ENCODE assay signal across 10 mouse cellular contexts in the genomic region with DNA sequence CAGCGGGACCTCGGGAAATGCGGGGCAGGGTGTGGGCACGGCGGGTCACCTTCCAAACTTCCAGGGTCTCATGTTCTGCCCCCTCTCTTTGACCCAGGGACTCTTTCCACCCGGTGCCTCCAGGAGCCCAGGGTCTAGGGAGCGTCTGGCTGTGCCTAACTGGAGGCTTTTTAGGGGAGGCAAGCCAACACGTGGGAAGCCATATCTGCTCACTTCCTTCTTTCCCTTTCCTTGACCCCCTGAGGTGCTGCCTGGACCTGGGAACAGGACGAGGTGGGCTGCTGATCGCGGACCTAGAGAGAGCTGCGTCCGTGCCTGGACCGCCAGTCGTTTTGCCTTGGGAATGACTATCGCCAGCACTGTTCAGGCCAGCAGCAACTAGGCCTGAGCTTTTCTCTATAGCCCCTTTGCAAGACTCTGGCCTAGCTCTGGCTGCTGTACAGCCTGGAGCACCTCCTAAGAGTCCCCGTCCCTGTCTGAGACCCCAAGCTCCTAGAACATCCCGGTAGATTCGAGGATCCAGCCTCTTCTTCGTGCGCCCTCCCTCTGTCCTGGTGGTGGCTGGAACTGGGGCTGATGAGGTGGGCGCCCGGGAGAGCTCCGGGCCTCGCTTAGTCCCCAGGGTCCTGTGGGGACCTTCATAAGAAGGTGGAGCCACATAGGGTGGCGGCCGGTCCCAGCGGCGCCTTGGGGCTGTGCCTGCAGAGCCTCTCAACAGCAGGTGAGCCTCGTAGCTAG. TPM values are rescaled to one million over a fixed set of nuclear protein-coding genes. Genes with fewer than 3 reads are reported as not detected.
DNase-seq lines count a peak whose midpoint lies in the region; ATAC-seq and TF ChIP-seq lines count a peak whose summit lies in the region.
"Had no signal": no experiment of that assay in that cellular context is flagged by ENCODE, and none has a peak within 500 bp of the region (broad histone marks: within the 10 kb centered on the region; RNA-seq: fewer than 3 reads in every experiment).

No protein-coding gene starts in this region.

- H3K4me3 ChIP-seq in neural tube, embryonic 11.5 days (ENCODE audit: low read depth, low read length), result peak overlapping the region; percentile 40
- H3K4me3 ChIP-seq in limb, embryonic 15.5 days, result peak overlapping the region; percentile 45
- H3K4me3 ChIP-seq in stomach, embryonic 16.5 days (replicated peaks; ENCODE audit: low read length), result peak overlapping the region; percentile 45
- no peak overlapping the region for H3K4me3 ChIP-seq in cerebellum, adult 2 months (replicated peaks; ENCODE audit: insufficient read depth, low read depth, low read length)

- peak; percentile 7 for DNase-seq in adrenal gland, postnatal 10 days
- DNase-seq in adrenal gland, adult (ENCODE audit: inconsistent age in 2 of 2, low spot score in 1 of 2), result no peak
- DNase-seq in neural tube, embryonic 11.5 days (ENCODE audit: low spot score), result peak; percentile 31
- no peak for DNase-seq in neural tube, embryonic 10.5 days (ENCODE audit: extremely low spot score, low spot score)
- DNase-seq in urinary bladder, adult 18-20 months (ENCODE audit: low spot score in 2 of 2), result no peak
- DNase-seq in cerebellum, adult 2 months, result no peak

- no peaks in the 10 kb centered on the region for H3K36me3 ChIP-seq in neural tube, embryonic 11.5 days (ENCODE audit: control insufficient read depth, insufficient read depth, low read length)
- peaks cover 7% of the 10 kb centered on the region; the same call in 1 of the 2 replicates for H3K36me3 ChIP-seq in limb, embryonic 15.5 days
- no peaks in the 10 kb centered on the region for H3K36me3 ChIP-seq in stomach, embryonic 16.5 days (ENCODE audit: control insufficient read depth, insufficient read depth, low read length)

- WGBS in neural tube, embryonic 11.5 days, result 2% methylated on average over 30 of the region's 30 CpGs
- WGBS in limb, embryonic 15.5 days, result 15% methylated on average over 30 of the region's 30 CpGs
- WGBS in stomach, embryonic 16.5 days, result 18% methylated on average over 29 of the region's 30 CpGs
- 31% methylated on average over 30 of the region's 30 CpGs for WGBS in cerebellum, adult 2 months

- no peak for ATAC-seq in neural tube, embryonic 11.5 days (ENCODE audit: insufficient read depth, low FRiP score, low TSS enrichment)
- ATAC-seq in limb, embryonic 15.5 days (ENCODE audit: insufficient number of reproducible peaks, low FRiP score, low TSS enrichment, low read depth), result no peak
- no peak for ATAC-seq in stomach, embryonic 16.5 days (ENCODE audit: insufficient read depth, low FRiP score)

- no peak overlapping the region for H3K27ac ChIP-seq in neural tube, embryonic 11.5 days (ENCODE audit: low read depth, low read length)
- no peak overlapping the region for H3K27ac ChIP-seq in limb, embryonic 15.5 days
- no peak overlapping the region for H3K27ac ChIP-seq in stomach, embryonic 16.5 days (ENCODE audit: low read length)
- no peak overlapping the region for H3K27ac ChIP-seq in cerebellum, adult 2 months (ENCODE audit: insufficient read depth, low read length)

- peak overlapping the region; percentile 79 for H3K4me2 ChIP-seq in neural tube, embryonic 11.5 days (ENCODE audit: low read depth)
- peak overlapping the region; percentile 89 for H3K4me2 ChIP-seq in limb, embryonic 15.5 days
- peak overlapping the region; percentile 66 for H3K4me2 ChIP-seq in stomach, embryonic 16.5 days (ENCODE audit: low read depth, low read length)

- TF ChIP-seq CTCF in cerebellum, adult 2 months (IDR thresholded peaks at IDR 0.05; ENCODE audit: borderline replicate concordance, insufficient read depth, low read depth, low read length), result no peak

- peaks cover 86% of the 10 kb centered on the region for H3K27me3 ChIP-seq in neural tube, embryonic 11.5 days (ENCODE audit: control insufficient read depth, insufficient read depth, low read length)
- peaks cover 100% of the 10 kb centered on the region for H3K27me3 ChIP-seq in limb, embryonic 15.5 days
- peaks cover 85% of the 10 kb centered on the region for H3K27me3 ChIP-seq in stomach, embryonic 16.5 days (ENCODE audit: control insufficient read depth, insufficient read depth, low read length)
- H3K27me3 ChIP-seq in cerebellum, adult 2 months (ENCODE audit: control insufficient read depth, insufficient read depth, low read length), result peaks cover 3% of the 10 kb centered on the region; the same call in 1 of the 2 replicates

- H3K9ac ChIP-seq in neural tube, embryonic 11.5 days (ENCODE audit: low read length), result peak overlapping the region; percentile 60; the same call in 1 of the 2 replicates
- H3K9ac ChIP-seq in limb, embryonic 15.5 days, result no peak overlapping the region
- H3K9ac ChIP-seq in stomach, embryonic 16.5 days (ENCODE audit: low read length), result no peak overlapping the region

- no peaks in the 10 kb centered on the region for H3K9me3 ChIP-seq in neural tube, embryonic 11.5 days (ENCODE audit: control insufficient read depth, low read length)
- H3K9me3 ChIP-seq in limb, embryonic 15.5 days, result no peaks in the 10 kb centered on the region
- no peaks in the 10 kb centered on the region for H3K9me3 ChIP-seq in stomach, embryonic 16.5 days (replicated peaks; ENCODE audit: control insufficient read depth, low read length)

- peaks cover 30% of the 10 kb centered on the region for H3K4me1 ChIP-seq in neural tube, embryonic 11.5 days (ENCODE audit: control insufficient read depth, insufficient read depth, low read length)
- H3K4me1 ChIP-seq in limb, embryonic 15.5 days, result peaks cover 42% of the 10 kb centered on the region
- peaks cover 17% of the 10 kb centered on the region for H3K4me1 ChIP-seq in stomach, embryonic 16.5 days (ENCODE audit: control insufficient read depth, insufficient read depth, low read length)
- H3K4me1 ChIP-seq in cerebellum, adult 2 months (ENCODE audit: control insufficient read depth, insufficient read depth, low read length), result peaks cover 6% of the 10 kb centered on the region; the same call in 1 of the 2 replicates

- TF ChIP-seq POLR2A in cerebellum, adult 2 months (IDR thresholded peaks at IDR 0.05; ENCODE audit: borderline replicate concordance, insufficient read depth, low read length), result no peak

RNA-seq across cellular contexts. Expression of gene Ddn, which starts 3.0 kb away (rescaled TPM):
- under 1 TPM; 0.09 to 0.21 TPM for total RNA-seq in adrenal gland, postnatal 10 days (2021)
- 0.48 and 0.78 TPM in 2 replicates for polyA plus RNA-seq in neural tube, embryonic 11.5 days (2014; fragmentation: Nextera tagmentation; extraction: Ambion mirVana)
- 0.15 TPM in 1 of 2 replicates, not detected in the other for polyA plus RNA-seq in limb, embryonic 15.5 days (2015; fragmentation: Nextera tagmentation; extraction: Ambion mirVana)
- not detected in 2 replicates for polyA plus RNA-seq in stomach, embryonic 16.5 days (2015; fragmentation: Nextera tagmentation; extraction: Ambion mirVana)
- 1.0 and 1.3 TPM in 2 replicates for polyA plus RNA-seq in cerebellum, adult 2 months (2012; rRNA removed)

RNA-seq across cellular contexts. Expression of gene Wnt1, which starts 16.6 kb away (rescaled TPM):
- total RNA-seq in adrenal gland, postnatal 10 days (2021), result under 1 TPM in 1 of 2 experiments, not detected in 1; 0.12 TPM
- 11.8 and 12.9 TPM in 2 replicates for polyA plus RNA-seq in neural tube, embryonic 11.5 days (2014; fragmentation: Nextera tagmentation; extraction: Ambion mirVana)
- 0.06 and 0.14 TPM in 2 replicates for polyA plus RNA-seq in limb, embryonic 15.5 days (2015; fragmentation: Nextera tagmentation; extraction: Ambion mirVana)
- polyA plus RNA-seq in stomach, embryonic 16.5 days (2015; fragmentation: Nextera tagmentation; extraction: Ambion mirVana), result not detected in 2 replicates
- polyA plus RNA-seq in cerebellum, adult 2 months (2012; rRNA removed), result not detected in 2 replicates
- total RNA-seq: adrenal gland, postnatal 36 days had no signal
- polyA plus RNA-seq: gonadal fat pad, adult 2 months had no signal

RNA-seq across cellular contexts. Expression of gene Prkag1, which starts 25.1 kb away (rescaled TPM):
- total RNA-seq in adrenal gland, postnatal 10 days (2021), result 10 to 100 TPM; 65.7 to 71.5 TPM
- polyA plus RNA-seq in neural tube, embryonic 11.5 days (2014; fragmentation: Nextera tagmentation; extraction: Ambion mirVana), result 73.1 and 74.0 TPM in 2 replicates
- polyA plus RNA-seq in limb, embryonic 15.5 days (2015; fragmentation: Nextera tagmentation; extraction: Ambion mirVana), result 91.4 and 94.3 TPM in 2 replicates
- 85.4 and 86.4 TPM in 2 replicates for polyA plus RNA-seq in stomach, embryonic 16.5 days (2015; fragmentation: Nextera tagmentation; extraction: Ambion mirVana)
- polyA plus RNA-seq in cerebellum, adult 2 months (2012; rRNA removed), result 90.3 and 93.6 TPM in 2 replicates

RNA-seq across cellular contexts. Expression of gene Wnt10b, which starts 28.3 kb away (rescaled TPM):
- 1 to 10 TPM in 1 of 2 experiments, under 1 TPM in 1; 0.96 to 1.1 TPM for total RNA-seq in adrenal gland, postnatal 10 days (2021)
- polyA plus RNA-seq in neural tube, embryonic 11.5 days (2014; fragmentation: Nextera tagmentation; extraction: Ambion mirVana), result 0.51 and 0.95 TPM in 2 replicates
- 6.0 and 7.0 TPM in 2 replicates for polyA plus RNA-seq in limb, embryonic 15.5 days (2015; fragmentation: Nextera tagmentation; extraction: Ambion mirVana)
- polyA plus RNA-seq in stomach, embryonic 16.5 days (2015; fragmentation: Nextera tagmentation; extraction: Ambion mirVana), result 0.14 TPM in 1 of 2 replicates, not detected in the other
- polyA plus RNA-seq in cerebellum, adult 2 months (2012; rRNA removed), result 0.15 and 0.22 TPM in 2 replicates

RNA-seq across cellular contexts. Expression of gene Arf3, which starts 43.2 kb away (rescaled TPM):
- 10 to 100 TPM; 92.4 to 94.7 TPM for total RNA-seq in adrenal gland, postnatal 10 days (2021)
- polyA plus RNA-seq in neural tube, embryonic 11.5 days (2014; fragmentation: Nextera tagmentation; extraction: Ambion mirVana), result 42.0 and 44.0 TPM in 2 replicates
- 41.7 and 49.3 TPM in 2 replicates for polyA plus RNA-seq in limb, embryonic 15.5 days (2015; fragmentation: Nextera tagmentation; extraction: Ambion mirVana)
- polyA plus RNA-seq in stomach, embryonic 16.5 days (2015; fragmentation: Nextera tagmentation; extraction: Ambion mirVana), result 38.0 and 38.9 TPM in 2 replicates
- 202 and 210 TPM in 2 replicates for polyA plus RNA-seq in cerebellum, adult 2 months (2012; rRNA removed)

Comparison
In these comparisons a context has a peak if more than half of its experiments do, and no peak if none do; other contexts are left out.
1. DNase-seq: peak in adrenal gland, postnatal 10 days (single experiment) and neural tube, embryonic 11.5 days (single experiment); none in adrenal gland, adult (0 of 2), neural tube, embryonic 10.5 days (single experiment), urinary bladder, adult 18-20 months (0 of 2) and cerebellum, adult 2 months (0 of 2).
2. RNA of gene Wnt1, which starts 16.6 kb away (polyA plus RNA-seq): 11.8 to 12.9 TPM in neural tube, embryonic 11.5 days; 0.06 to 0.14 TPM in limb, embryonic 15.5 days, not detected in stomach, embryonic 16.5 days and not detected in cerebellum, adult 2 months; every median in the first group is over 10 times any median in the second.
3. Peak in every context shown above with its lines, with median percentiles within 50 percentile points of each other: H3K4me2 ChIP-seq.